Mouse (Mus musculus): ENCODE data around the gene Narfl. TPM values are rescaled to one million over a fixed set of nuclear protein-coding genes. Genes with fewer than 3 reads are reported as not detected.

Gene Narfl
- polyA plus RNA-seq, 1 experiment: 18.6 TPM

- Histone ChIP-seq H3K27ac (ENCODE audit: insufficient read depth, low read length) (no peak overlapping the region), H3K36me3 (ENCODE audit: control insufficient read depth, insufficient read depth, low read length) (no peaks in the 10 kb centered on the region), H3K4me3 (ENCODE audit: extremely low read depth, insufficient read depth, insufficient read length) (no peak overlapping the region), H3K27me3 (ENCODE audit: control insufficient read depth, insufficient read depth, low read length) (peaks cover 19% of the 10 kb centered on the region), H3K4me1 (ENCODE audit: control insufficient read depth, insufficient read depth, insufficient read length) (peaks cover 9% of the 10 kb centered on the region)
- WGBS: 55% methylated on average over 5 of the region's 5 CpGs
- TF ChIP-seq POLR2A (IDR thresholded peaks at IDR 0.05; ENCODE audit: low read depth, low read length): no peak
- TF ChIP-seq CTCF (IDR thresholded peaks at IDR 0.05; ENCODE audit: extremely low read depth, insufficient read depth, insufficient read length, insufficient replicate concordance): no peak
- DNase-seq (ENCODE audit: low read depth in 1 of 2, low spot score in 2 of 2): no peak
Measured at GRCm38 (mm10) chr17:25808028-25808427, 34.5 kb downstream of the Narfl start.

GRCm38 (mm10) chr17:25808789-25809605, 35.4 kb downstream of the Narfl start, which contains the start of gene Fbxl16:
Gene Fbxl16, plus strand, starts transcription at chr17:25809085.
- H3K4me1 ChIP-seq (ENCODE audit: control insufficient read depth, insufficient read depth, insufficient read length): peaks cover 9% of the 10 kb centered on the region
- no peak within 1 kb of the TSS for H3K27ac ChIP-seq (ENCODE audit: insufficient read depth, low read length)
- peaks cover 19% of the 10 kb centered on the region for H3K27me3 ChIP-seq (ENCODE audit: control insufficient read depth, insufficient read depth, low read length)
- peak within 1 kb of the TSS; percentile 33 for H3K4me3 ChIP-seq (ENCODE audit: extremely low read depth, insufficient read depth, insufficient read length)
- DNase-seq (ENCODE audit: low read depth in 1 of 2, low spot score in 2 of 2): no peak
- WGBS: 2% methylated on average over 76 of the region's 100 CpGs
- TF ChIP-seq CTCF (IDR thresholded peaks at IDR 0.05; ENCODE audit: extremely low read depth, insufficient read depth, insufficient read length, insufficient replicate concordance): no peak
- TF ChIP-seq POLR2A (IDR thresholded peaks at IDR 0.05; ENCODE audit: low read depth, low read length): no peak
- no peaks in the 10 kb centered on the region for H3K36me3 ChIP-seq (ENCODE audit: control insufficient read depth, insufficient read depth, low read length)

- TF ChIP-seq POLR2A (IDR thresholded peaks at IDR 0.05; ENCODE audit: low read depth, low read length) (no peak), CTCF (IDR thresholded peaks at IDR 0.05; ENCODE audit: extremely low read depth, insufficient read depth, insufficient read length, insufficient replicate concordance) (no peak)
- Histone ChIP-seq H3K4me3 (ENCODE audit: extremely low read depth, insufficient read depth, insufficient read length) (peak overlapping the region; percentile 33; the same call in 1 of the 2 replicates), H3K36me3 (ENCODE audit: control insufficient read depth, insufficient read depth, low read length) (no peaks in the 10 kb centered on the region), H3K27ac (ENCODE audit: insufficient read depth, low read length) (no peak overlapping the region), H3K4me1 (ENCODE audit: control insufficient read depth, insufficient read depth, insufficient read length) (peaks cover 9% of the 10 kb centered on the region), H3K27me3 (ENCODE audit: control insufficient read depth, insufficient read depth, low read length) (peaks cover 19% of the 10 kb centered on the region)
- no peak for DNase-seq (ENCODE audit: low read depth in 1 of 2, low spot score in 2 of 2)
- WGBS: 15% methylated on average over 25 of the region's 25 CpGs
Measured at GRCm38 (mm10) chr17:25809606-25810340, 36.2 kb downstream of the Narfl start.

DNA sequence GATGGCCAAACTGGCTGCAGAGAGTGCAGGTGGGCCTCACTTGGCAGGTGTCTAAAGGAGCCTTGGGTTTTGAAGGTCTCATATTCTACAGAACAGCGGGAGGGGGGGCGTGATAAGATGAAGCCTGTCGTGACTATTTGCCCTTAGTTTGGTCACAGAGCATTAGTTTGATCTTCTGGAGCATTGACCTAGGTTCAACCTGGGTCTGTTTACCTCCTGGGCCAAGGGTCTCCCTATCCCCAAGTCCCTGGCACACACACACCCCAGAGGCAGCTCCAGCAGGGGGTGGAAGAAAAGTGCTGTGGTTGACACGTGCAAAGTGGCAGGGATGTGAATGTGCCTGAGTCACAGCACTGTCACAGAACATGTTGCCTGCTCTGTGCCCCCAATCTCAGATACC, 37.3 kb downstream of the Narfl start:
- peaks cover 19% of the 10 kb centered on the region for H3K27me3 ChIP-seq (ENCODE audit: control insufficient read depth, insufficient read depth, low read length)
- peaks cover 9% of the 10 kb centered on the region for H3K4me1 ChIP-seq (ENCODE audit: control insufficient read depth, insufficient read depth, insufficient read length)

GRCm38 (mm10) chr17:25813471-25813870, 39.9 kb downstream of the Narfl start:
- TF ChIP-seq POLR2A (IDR thresholded peaks at IDR 0.05; ENCODE audit: low read depth, low read length): no peak
- peak; percentile 53; the same call in 1 of the 2 replicates for TF ChIP-seq CTCF (IDR thresholded peaks at IDR 0.05; ENCODE audit: extremely low read depth, insufficient read depth, insufficient read length, insufficient replicate concordance)
- peak; percentile 37 to 72 for DNase-seq (ENCODE audit: low read depth in 1 of 2, low spot score in 2 of 2)
- Histone ChIP-seq H3K27me3 (ENCODE audit: control insufficient read depth, insufficient read depth, low read length) (peaks cover 18% of the 10 kb centered on the region), H3K4me1 (ENCODE audit: control insufficient read depth, insufficient read depth, insufficient read length) (peaks cover 9% of the 10 kb centered on the region), H3K27ac (ENCODE audit: insufficient read depth, low read length) (no peak overlapping the region), H3K36me3 (ENCODE audit: control insufficient read depth, insufficient read depth, low read length) (no peaks in the 10 kb centered on the region), H3K4me3 (ENCODE audit: extremely low read depth, insufficient read depth, insufficient read length) (no peak overlapping the region)
- WGBS: under 1% methylated on average over 20 of the region's 20 CpGs

More for the DNA sequence above, 37.3 kb downstream of the Narfl start:
- TF ChIP-seq POLR2A (IDR thresholded peaks at IDR 0.05; ENCODE audit: low read depth, low read length) (no peak), CTCF (IDR thresholded peaks at IDR 0.05; ENCODE audit: extremely low read depth, insufficient read depth, insufficient read length, insufficient replicate concordance) (no peak)
- Histone ChIP-seq H3K4me3 (ENCODE audit: extremely low read depth, insufficient read depth, insufficient read length) (no peak overlapping the region), H3K36me3 (ENCODE audit: control insufficient read depth, insufficient read depth, low read length) (no peaks in the 10 kb centered on the region), H3K27ac (ENCODE audit: insufficient read depth, low read length) (no peak overlapping the region)
- no peak for DNase-seq (ENCODE audit: low read depth in 1 of 2, low spot score in 2 of 2)
- WGBS: 72% methylated on average over 4 of the region's 4 CpGs

DNA sequence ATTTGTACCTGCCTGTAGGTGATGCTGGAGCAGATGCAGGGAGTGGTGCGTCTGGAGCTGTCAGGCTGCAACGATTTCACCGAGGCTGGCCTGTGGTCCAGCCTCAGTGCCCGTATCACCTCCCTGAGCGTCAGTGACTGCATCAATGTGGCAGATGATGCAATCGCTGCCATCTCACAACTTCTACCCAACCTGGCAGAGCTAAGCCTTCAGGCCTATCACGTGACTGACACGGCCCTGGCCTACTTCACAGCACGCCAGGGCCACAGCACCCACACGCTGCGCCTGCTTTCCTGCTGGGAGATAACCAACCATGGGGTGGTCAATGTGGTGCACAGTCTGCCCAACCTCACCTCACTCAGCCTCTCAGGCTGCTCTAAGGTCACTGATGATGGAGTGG, 44.1 kb downstream of the Narfl start:
- Histone ChIP-seq H3K27me3 (ENCODE audit: control insufficient read depth, insufficient read depth, low read length) (peaks cover 3% of the 10 kb centered on the region), H3K4me1 (ENCODE audit: control insufficient read depth, insufficient read depth, insufficient read length) (no peaks in the 10 kb centered on the region), H3K36me3 (ENCODE audit: control insufficient read depth, insufficient read depth, low read length) (no peaks in the 10 kb centered on the region), H3K4me3 (ENCODE audit: extremely low read depth, insufficient read depth, insufficient read length) (no peak overlapping the region), H3K27ac (ENCODE audit: insufficient read depth, low read length) (no peak overlapping the region)
- WGBS: 77% methylated on average over 11 of the region's 11 CpGs
- TF ChIP-seq POLR2A (IDR thresholded peaks at IDR 0.05; ENCODE audit: low read depth, low read length) (no peak), CTCF (IDR thresholded peaks at IDR 0.05; ENCODE audit: extremely low read depth, insufficient read depth, insufficient read length, insufficient replicate concordance) (no peak)
- DNase-seq (ENCODE audit: low read depth in 1 of 2, low spot score in 2 of 2): no peak
